Mouse (Mus musculus) liver, embryonic 12.5 days (tissue): ENCODE data around the gene Spata20. TPM values are rescaled to one million over a fixed set of nuclear protein-coding genes. Genes with fewer than 3 reads are reported as not detected.
A peak's percentile ranks its signal among the peaks of the same experiment; 100 is the strongest.

ENCODE experiments used
- ATAC-seq: fragments of 200-750 bp; cut with Nextera tagmentation; 2 replicates; pipeline ENCODE4 v1.8.0; 2017; ENCODE audit warnings: moderate number of reproducible peaks, mild to moderate bottlenecking, moderate library complexity
- H3K27ac ChIP-seq: fragments of 300-500 bp; sonication (generic); 2 replicates; pipeline ENCODE4 v1.5.1; 2016; ENCODE audit warnings: mild to moderate bottlenecking
- H3K27me3 ChIP-seq: fragments of 300-500 bp; sonication (generic); replicated peaks from 2 replicates; pipeline ENCODE4 v1.6.1; 2016; ENCODE audit warnings: mild to moderate bottlenecking, moderate library complexity
- H3K36me3 ChIP-seq: fragments of 300-500 bp; sonication (generic); 2 replicates; pipeline ENCODE4 v1.6.1; 2016; ENCODE audit warnings: mild to moderate bottlenecking, moderate library complexity
- H3K4me1 ChIP-seq: fragments of 300-500 bp; sonication (generic); 2 replicates; pipeline ENCODE4 v1.6.1; 2016
- H3K4me2 ChIP-seq: fragments of 300-500 bp; sonication (generic); 2 replicates; pipeline ENCODE4 v1.6.1; 2016; ENCODE audit warnings: mild to moderate bottlenecking, moderate library complexity
- H3K4me3 ChIP-seq: fragments of 300-500 bp; sonication (generic); 2 replicates; pipeline ENCODE4 v1.5.1; 2016; ENCODE audit warnings: mild to moderate bottlenecking, moderate library complexity
- H3K9ac ChIP-seq: fragments of 300-500 bp; sonication (generic); 2 replicates; pipeline ENCODE4 v1.6.1; 2016; ENCODE audit warnings: mild to moderate bottlenecking, moderate library complexity
- H3K9me3 ChIP-seq: fragments of 300-500 bp; sonication (generic); replicated peaks from 2 replicates; pipeline ENCODE4 v1.6.1; 2016; ENCODE audit warnings: mild to moderate bottlenecking, moderate library complexity
- WGBS: fragments of 180-500 bp; shearing (Covaris S2); methylation state at CpG from one replicate; pipeline ENCODE4 v1.1.7; 2016; ENCODE audit not compliant: insufficient replicate concordance; 5-methylcytosine and 5-hydroxymethylcytosine counted together
- polyA plus RNA-seq: library from polyadenylated mRNA; unstranded; fragments of >200 nt; fragmentation: Nextera tagmentation; extraction: Ambion mirVana; gene quantifications from 2 replicates; pipeline ENCODE4 v1.2.1, GENCODE M21; 2016

Gene Spata20
- polyA plus RNA-seq, 1 experiment from 2014 or later = not detected

DNA sequence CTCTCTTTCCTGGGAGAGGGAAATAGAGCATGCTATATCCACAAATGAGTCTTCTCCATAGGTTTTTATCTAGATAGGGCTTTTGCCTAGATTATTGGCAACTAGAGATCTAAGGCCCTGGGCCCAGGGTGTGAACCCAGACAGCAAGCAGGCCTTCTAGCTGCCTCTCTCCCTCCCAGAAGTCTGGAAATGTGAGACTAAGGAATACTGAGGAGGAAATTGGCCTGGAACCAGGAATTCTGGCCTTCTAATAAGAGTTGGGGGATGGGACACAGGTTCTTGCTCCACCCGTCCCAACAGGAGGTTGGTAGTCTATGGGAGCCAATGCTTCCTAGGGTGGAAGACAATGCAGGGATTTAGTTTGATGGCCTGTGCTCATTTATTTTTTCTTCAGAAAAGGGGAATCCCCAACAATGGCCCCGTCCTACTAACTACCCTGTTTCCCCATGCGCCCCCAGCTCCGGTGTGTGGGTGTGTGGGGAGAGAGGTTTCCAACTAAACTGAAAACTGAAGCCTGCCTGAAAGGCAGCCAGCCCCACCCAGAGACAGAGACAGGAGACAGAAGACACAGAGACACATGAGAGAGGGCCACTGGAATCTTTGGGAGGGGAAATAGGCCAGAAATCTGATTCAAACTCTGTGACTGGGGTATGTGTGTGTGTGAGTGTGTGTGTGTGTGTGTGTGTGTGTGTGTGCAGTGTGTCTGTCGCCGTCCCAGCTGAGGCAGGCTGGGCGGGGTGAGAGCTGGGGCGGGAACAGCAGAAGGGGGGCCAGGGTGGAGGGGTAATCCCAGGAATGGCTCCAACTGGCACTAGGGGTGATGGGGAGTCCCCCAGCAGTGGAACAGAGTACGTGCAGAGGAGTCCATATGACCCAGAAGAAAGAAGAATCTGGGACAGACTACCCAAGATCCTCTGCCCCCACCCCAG lies 16.6 kb downstream of the Spata20 start:
- H3K9me3 ChIP-seq = no peaks in the 10 kb centered on the region
- H3K4me1 ChIP-seq = peaks cover 42% of the 10 kb centered on the region
- no peak for ATAC-seq
- 35% methylated on average over 7 of the region's 9 CpGs for WGBS
- H3K4me2 ChIP-seq = no peak overlapping the region
- H3K27ac ChIP-seq = no peak overlapping the region
- no peaks in the 10 kb centered on the region for H3K36me3 ChIP-seq
- no peak overlapping the region for H3K9ac ChIP-seq
- peaks cover 97% of the 10 kb centered on the region for H3K27me3 ChIP-seq
- H3K4me3 ChIP-seq = no peak overlapping the region

DNA sequence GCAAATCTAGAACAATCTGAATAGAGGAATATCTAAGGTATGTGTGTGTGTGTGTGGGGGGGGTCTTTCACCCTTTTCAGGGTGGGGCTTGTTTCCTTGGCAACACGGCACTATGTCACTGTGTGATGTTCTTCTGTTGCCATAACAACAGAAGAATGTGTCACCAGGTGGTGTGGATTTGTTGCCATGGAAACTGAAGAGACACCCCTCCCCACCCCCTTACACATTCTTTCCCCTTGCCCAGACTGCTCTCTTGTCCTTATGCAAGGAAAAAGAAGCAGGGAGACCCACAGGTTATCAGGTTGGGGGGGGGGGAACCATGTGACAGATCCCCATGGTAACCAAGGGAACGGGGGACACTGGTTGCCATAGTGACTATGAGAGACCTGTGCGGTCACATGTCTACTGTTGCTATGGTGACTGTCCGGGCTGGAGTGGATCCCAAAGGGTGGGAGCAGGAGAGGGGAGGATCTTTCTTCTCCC lies 17.4 kb downstream of the Spata20 start:
- no peak for ATAC-seq
- Histone ChIP-seq H3K36me3 (no peaks in the 10 kb centered on the region), H3K9ac (no peak overlapping the region), H3K27ac (no peak overlapping the region), H3K4me3 (no peak overlapping the region), H3K4me2 (no peak overlapping the region), H3K27me3 (peaks cover 97% of the 10 kb centered on the region), H3K9me3 (no peaks in the 10 kb centered on the region), H3K4me1 (peaks cover 41% of the 10 kb centered on the region)
- 35% methylated on average over 4 of the region's 4 CpGs for WGBS

DNA sequence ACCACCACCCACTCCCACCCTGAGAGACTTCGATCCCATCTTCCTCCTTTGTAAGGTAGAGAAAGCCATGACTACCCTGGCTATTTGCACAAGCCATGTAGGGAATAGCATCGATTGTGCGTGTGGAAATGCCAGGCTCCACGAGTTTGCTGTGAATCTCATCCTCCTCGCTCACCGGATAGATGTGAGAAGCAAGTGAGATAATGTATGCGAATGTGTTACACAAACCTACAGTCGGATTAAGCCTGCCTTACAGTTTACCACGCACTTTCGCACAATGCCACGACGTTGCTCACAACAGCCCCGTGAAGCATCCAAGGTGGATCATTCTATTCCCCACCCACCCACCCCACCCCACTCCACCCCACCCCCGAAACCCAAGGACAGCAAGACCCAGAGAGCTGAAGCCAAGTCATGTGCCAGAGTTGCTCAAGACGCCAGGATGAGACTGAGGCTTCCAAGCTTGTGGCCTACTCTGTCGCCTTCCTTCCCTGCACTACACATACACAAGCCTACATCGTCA lies 19.6 kb downstream of the Spata20 start:
- H3K27ac ChIP-seq = no peak overlapping the region
- no peak overlapping the region for H3K4me2 ChIP-seq
- no peak overlapping the region for H3K4me3 ChIP-seq
- ATAC-seq = no peak
- peaks cover 91% of the 10 kb centered on the region for H3K27me3 ChIP-seq
- 73% methylated on average over 17 of the region's 17 CpGs for WGBS
- H3K9ac ChIP-seq = no peak overlapping the region
- peaks cover 28% of the 10 kb centered on the region for H3K4me1 ChIP-seq
- H3K36me3 ChIP-seq = no peaks in the 10 kb centered on the region
- H3K9me3 ChIP-seq = no peaks in the 10 kb centered on the region

DNA sequence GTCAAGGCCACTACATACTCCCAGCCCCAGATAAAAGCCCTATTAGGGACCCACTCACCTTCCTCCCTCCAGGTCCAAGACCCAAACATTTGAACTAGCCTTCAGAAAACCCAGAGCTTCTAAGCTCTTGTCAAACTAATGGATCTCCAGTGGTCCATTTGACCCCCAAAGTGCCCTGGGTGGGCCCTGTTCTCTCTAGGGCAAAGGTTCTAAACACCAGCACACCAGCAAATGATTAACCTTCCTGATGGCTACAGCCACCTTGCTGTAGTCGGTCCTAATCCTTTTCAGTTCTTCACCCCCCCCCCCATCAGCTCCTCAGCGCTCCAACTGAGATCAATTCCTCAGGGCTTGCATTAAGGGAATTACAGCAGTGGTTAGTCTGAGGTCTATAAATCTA lies 21.8 kb downstream of the Spata20 start:
- peaks cover 83% of the 10 kb centered on the region for H3K27me3 ChIP-seq
- no peaks in the 10 kb centered on the region for H3K9me3 ChIP-seq
- H3K4me2 ChIP-seq = 0 out of 2 replicates have a peak overlapping the region, but pooled peaks have one; percentile 3
- H3K4me1 ChIP-seq = peaks cover 22% of the 10 kb centered on the region
- 50% methylated on average over 2 of the region's 2 CpGs for WGBS
- H3K36me3 ChIP-seq = no peaks in the 10 kb centered on the region
- H3K4me3 ChIP-seq = no peak overlapping the region
- ATAC-seq = no peak
- no peak overlapping the region for H3K27ac ChIP-seq
- no peak overlapping the region for H3K9ac ChIP-seq

DNA sequence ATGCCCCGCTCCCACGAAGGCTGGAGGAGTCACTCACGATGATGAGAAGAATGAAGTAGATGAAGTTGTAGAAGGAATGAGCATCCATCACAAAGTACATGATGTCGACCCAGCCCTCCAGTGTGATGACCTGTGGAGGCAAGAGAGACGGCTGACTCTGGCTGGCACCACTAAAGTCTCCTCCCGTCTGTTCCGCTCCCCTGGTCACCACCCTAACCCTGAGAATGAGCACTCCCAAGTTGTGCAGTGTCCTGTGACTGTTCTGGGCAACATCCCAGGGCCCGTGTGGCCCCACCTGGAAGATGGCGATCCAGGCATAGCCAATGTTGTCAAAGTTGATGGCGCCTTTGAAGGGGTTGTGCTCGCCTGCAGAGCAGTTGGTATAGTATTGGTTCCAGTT lies 24.1 kb downstream of the Spata20 start:
- no peaks in the 10 kb centered on the region for H3K9me3 ChIP-seq
- no peaks in the 10 kb centered on the region for H3K36me3 ChIP-seq
- H3K4me3 ChIP-seq = no peak overlapping the region
- H3K4me1 ChIP-seq = peaks cover 25% of the 10 kb centered on the region
- no peak overlapping the region for H3K4me2 ChIP-seq
- no peak overlapping the region for H3K9ac ChIP-seq
- H3K27me3 ChIP-seq = peaks cover 74% of the 10 kb centered on the region
- ATAC-seq = no peak
- 82% methylated on average over 11 of the region's 11 CpGs for WGBS
- H3K27ac ChIP-seq = no peak overlapping the region

DNA sequence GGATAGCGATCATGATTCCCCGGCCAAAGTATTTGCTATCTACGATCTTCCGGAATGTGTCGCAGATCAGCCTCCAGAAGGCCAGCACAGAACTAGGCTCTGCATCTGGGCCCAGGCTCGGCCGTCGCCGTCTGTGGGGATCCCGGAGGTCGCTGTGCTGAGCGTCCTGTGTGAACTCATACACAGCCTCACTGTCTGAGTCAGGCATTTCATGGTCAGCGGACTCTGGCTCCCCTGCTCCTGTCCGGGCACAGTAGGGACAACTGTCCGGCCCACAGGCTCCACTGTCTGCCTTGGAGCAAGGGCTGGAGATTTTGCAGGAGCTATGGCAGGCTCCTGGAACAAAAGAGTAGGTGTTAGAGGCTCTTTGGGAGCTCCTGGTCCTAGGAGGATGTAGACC lies 29.0 kb downstream of the Spata20 start:
- H3K27ac ChIP-seq = peak overlapping the region; percentile 67
- no peak overlapping the region for H3K9ac ChIP-seq
- ATAC-seq = no peak
- H3K4me1 ChIP-seq = peaks cover 33% of the 10 kb centered on the region
- H3K4me2 ChIP-seq = peak overlapping the region; percentile 58
- peaks cover 55% of the 10 kb centered on the region for H3K27me3 ChIP-seq
- no peak overlapping the region for H3K4me3 ChIP-seq
- WGBS = 80% methylated on average over 15 of the region's 15 CpGs
- H3K36me3 ChIP-seq = no peaks in the 10 kb centered on the region
- H3K9me3 ChIP-seq = no peaks in the 10 kb centered on the region

DNA sequence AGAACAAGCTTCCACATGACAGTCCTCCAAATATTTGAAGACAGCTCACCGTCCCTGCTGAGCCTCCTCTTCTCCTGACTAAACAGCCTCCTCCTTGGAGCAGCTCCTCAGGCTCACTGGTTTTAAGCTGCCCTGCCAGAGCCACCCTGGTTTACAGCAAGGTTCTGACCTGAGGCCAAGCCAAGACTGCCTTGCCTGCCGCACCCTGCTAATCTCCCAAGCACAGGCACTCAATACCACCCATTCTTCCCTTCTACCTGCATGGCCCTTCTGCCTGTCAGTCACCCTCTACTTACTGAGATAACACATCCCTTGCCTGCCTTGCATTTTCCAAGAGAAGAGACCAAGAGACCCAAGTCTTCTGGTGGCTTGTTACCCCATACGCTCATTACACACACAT lies 29.6 kb downstream of the Spata20 start:
- 50% methylated on average over 3 of the region's 3 CpGs for WGBS
- H3K27ac ChIP-seq = peak overlapping the region; percentile 86
- no peaks in the 10 kb centered on the region for H3K36me3 ChIP-seq
- no peaks in the 10 kb centered on the region for H3K9me3 ChIP-seq
- peak overlapping the region; percentile 45 for H3K4me3 ChIP-seq
- H3K4me1 ChIP-seq = peaks cover 37% of the 10 kb centered on the region
- ATAC-seq = peak; percentile 96
- H3K9ac ChIP-seq = peak overlapping the region; percentile 47
- H3K4me2 ChIP-seq = peak overlapping the region; percentile 58
- H3K27me3 ChIP-seq = peaks cover 50% of the 10 kb centered on the region

DNA sequence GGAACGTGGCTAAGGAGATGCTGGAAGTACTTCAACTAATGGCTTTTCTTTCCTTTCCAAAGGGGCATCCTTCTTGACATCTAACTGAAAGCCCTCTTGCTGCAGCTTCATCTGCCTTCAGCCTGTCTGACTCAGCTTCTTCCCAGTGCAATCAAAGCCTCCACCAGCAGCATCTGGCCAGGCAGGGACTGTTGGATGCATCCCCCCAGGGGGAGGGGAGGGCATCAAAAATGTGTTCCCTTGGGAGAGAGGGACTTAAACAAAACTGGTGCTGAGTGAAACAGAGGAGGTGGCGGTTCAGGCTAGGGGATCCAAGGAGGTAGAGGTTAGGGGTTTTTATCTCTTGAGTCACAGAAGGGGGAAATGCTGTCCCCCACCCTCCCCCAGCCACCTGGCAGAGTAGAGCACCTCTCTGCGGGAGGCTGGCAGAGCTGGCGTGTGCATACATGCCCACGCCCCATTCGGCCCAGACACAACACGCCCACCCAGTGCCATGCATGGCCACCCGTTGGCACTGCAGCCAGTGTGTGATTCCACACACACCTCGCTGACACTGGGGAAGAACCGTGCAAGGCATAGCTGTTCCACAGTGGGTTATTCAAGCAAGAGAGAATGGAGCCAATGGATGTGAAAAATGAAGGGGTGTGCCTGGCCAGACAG lies 30.7 kb downstream of the Spata20 start:
- Histone ChIP-seq H3K27me3 (peaks cover 53% of the 10 kb centered on the region), H3K4me3 (peak overlapping the region; percentile 45), H3K36me3 (no peaks in the 10 kb centered on the region), H3K27ac (peak overlapping the region; percentile 86), H3K9me3 (no peaks in the 10 kb centered on the region), H3K4me2 (peak overlapping the region; percentile 58), H3K4me1 (peaks cover 44% of the 10 kb centered on the region), H3K9ac (peak overlapping the region; percentile 47)
- 58% methylated on average over 10 of the region's 10 CpGs for WGBS
- ATAC-seq = 0 out of 2 replicates have a peak, but pooled peaks have one; percentile 35

DNA sequence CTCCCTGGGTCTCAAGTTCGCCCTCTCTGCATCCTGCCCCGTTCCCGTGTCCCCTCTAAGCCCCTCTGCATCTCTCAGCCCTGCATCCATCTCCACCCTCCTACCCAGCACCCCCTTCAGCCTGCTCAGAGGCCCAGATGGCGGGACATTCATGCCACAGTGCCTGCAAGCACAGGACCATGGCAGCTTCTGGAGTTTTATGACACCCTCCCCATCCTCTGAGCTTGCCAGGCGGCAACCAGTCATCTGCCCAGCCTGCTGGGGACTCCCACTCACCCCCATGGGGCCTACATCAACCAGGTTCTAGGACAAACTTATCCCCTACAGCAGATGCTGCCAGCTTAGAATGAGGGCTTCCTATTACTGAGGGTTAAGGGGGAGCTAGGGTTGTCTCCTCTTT lies 31.2 kb downstream of the Spata20 start:
- Histone ChIP-seq H3K4me2 (peak overlapping the region; percentile 58), H3K27ac (no peak overlapping the region)

DNA sequence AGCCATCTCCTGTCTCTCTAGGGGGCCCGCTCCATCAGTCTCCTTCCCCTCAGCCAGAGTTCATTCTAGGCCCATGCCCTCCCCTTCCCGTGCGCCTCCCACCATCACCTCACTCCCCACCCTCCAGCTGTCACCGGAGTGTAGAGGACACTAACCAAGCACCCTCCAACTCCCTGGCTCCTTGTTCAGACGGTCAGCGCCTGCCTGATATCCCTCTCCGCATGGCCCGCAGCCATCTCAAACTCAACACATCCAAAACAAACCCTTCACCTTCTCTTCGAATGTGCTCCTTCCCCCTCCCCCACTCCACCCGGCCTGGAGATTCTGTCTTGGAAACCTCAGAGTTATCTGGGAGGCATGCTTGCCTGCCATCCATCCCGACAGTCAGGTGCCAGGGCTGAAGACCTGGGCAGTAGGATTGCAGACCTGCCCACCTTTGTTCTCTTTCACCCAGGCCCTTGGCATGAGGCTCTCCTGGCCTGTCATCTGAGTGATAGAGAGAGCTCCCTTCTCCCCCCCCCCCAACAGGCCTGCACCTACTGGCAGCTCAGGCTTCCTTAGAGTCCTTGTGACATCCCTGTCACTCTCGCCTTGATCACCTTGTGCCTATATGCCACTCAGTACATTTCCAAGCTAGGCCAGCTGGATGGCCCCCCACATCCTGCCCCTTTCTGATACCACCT lies 34.7 kb downstream of the Spata20 start:
- no peak overlapping the region for H3K4me3 ChIP-seq
- no peak overlapping the region for H3K27ac ChIP-seq
- peaks cover 36% of the 10 kb centered on the region for H3K4me1 ChIP-seq
- no peaks in the 10 kb centered on the region for H3K9me3 ChIP-seq
- no peak overlapping the region for H3K4me2 ChIP-seq
- ATAC-seq = no peak
- H3K9ac ChIP-seq = no peak overlapping the region
- H3K36me3 ChIP-seq = no peaks in the 10 kb centered on the region
- 54% methylated on average over 12 of the region's 12 CpGs for WGBS
- peaks cover 63% of the 10 kb centered on the region for H3K27me3 ChIP-seq

More for the DNA sequence above, 31.2 kb downstream of the Spata20 start:
- Histone ChIP-seq H3K27me3 (peaks cover 59% of the 10 kb centered on the region), H3K36me3 (no peaks in the 10 kb centered on the region), H3K9ac (peak overlapping the region; percentile 47), H3K4me3 (peak overlapping the region; percentile 45; the same call in 1 of the 2 replicates), H3K9me3 (no peaks in the 10 kb centered on the region), H3K4me1 (peaks cover 44% of the 10 kb centered on the region)
- WGBS = 48% methylated on average over 5 of the region's 5 CpGs
- no peak for ATAC-seq

DNA sequence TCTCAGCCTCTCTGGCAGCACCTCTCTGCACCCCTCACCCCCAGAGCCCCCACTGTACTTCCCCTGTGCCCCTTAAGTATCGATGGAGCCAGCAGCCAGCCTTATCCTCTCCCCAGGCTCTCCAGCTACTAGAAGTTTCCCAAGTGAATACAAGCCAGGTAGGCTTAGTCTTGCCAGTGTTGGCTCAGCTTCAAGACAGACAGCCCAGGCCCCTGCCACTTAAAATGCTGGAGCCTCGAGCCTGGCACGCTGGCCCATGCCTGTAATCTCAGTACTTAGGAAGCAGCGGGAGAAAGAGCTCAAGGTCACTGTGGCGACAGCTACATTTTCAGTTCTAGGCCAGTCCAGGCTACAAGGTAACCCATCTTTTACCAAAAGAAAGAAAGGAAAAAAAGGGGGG lies 36.1 kb downstream of the Spata20 start:
- no peak for ATAC-seq
- Histone ChIP-seq H3K27ac (no peak overlapping the region), H3K27me3 (peaks cover 69% of the 10 kb centered on the region), H3K36me3 (no peaks in the 10 kb centered on the region), H3K4me2 (no peak overlapping the region), H3K4me1 (peaks cover 23% of the 10 kb centered on the region), H3K9me3 (no peaks in the 10 kb centered on the region), H3K4me3 (no peak overlapping the region), H3K9ac (no peak overlapping the region)
- 55% methylated on average over 5 of the region's 5 CpGs for WGBS
